Mouse (Mus musculus) right cerebral cortex, postnatal 14 days (tissue): ENCODE results near the gene Nprl3.

Experiments
- DNase-seq: peaks from one replicate; pipeline ENCODE4 v3.0.0; 2022

The Nprl3 gene

GRCm38 (mm10) chr11:32194626-32195025, 72.9 kb downstream of the Nprl3 start:
- DNase-seq: no peak

GRCm38 (mm10) chr11:32194086-32194485, 73.4 kb downstream of the Nprl3 start:
- DNase-seq: no peak

- DNase-seq: no peak
Observed at GRCm38 (mm10) chr11:32193156-32193555, 74.4 kb downstream of the Nprl3 start.

GRCm38 (mm10) chr11:32190603-32191110, 76.8 kb downstream of the Nprl3 start:
- no peak for DNase-seq

- DNase-seq: no peak
Observed at GRCm38 (mm10) chr11:32190119-32190518, 77.4 kb downstream of the Nprl3 start.

GRCm38 (mm10) chr11:32189434-32189833, 78.1 kb downstream of the Nprl3 start:
- DNase-seq: no peak

GRCm38 (mm10) chr11:32188881-32189280, 78.6 kb downstream of the Nprl3 start:
- no peak for DNase-seq

GRCm38 (mm10) chr11:32187256-32187655, 80.3 kb downstream of the Nprl3 start:
- no peak for DNase-seq

- no peak for DNase-seq
Observed at GRCm38 (mm10) chr11:32186031-32186430, 81.5 kb downstream of the Nprl3 start.

GRCm38 (mm10) chr11:32184469-32184868, 83.0 kb downstream of the Nprl3 start:
- DNase-seq: no peak

- DNase-seq: peak; percentile 91
Observed at GRCm38 (mm10) chr11:32181973-32182868, 85.3 kb downstream of the Nprl3 start.

- no peak for DNase-seq
Observed at GRCm38 (mm10) chr11:32181246-32181645, 86.3 kb downstream of the Nprl3 start.

GRCm38 (mm10) chr11:32178506-32178905, 89.0 kb downstream of the Nprl3 start:
- no peak for DNase-seq
